Mouse (Mus musculus): ENCODE measurements around the gene Eif3j1. TPM values are rescaled to one million over a fixed set of nuclear protein-coding genes. Genes with fewer than 3 reads are reported as not detected.
"Not testable (repeated sequence)": the region's sequence is repeated elsewhere in the genome, so short reads cannot be mapped to it uniquely, and the experiment has no call there.

Gene Eif3j1
- polyA plus RNA-seq, 1 experiment from 2014 or later: 9.6 TPM

- no peak overlapping the region for H3K4me3 ChIP-seq (ENCODE audit: low read length)
- WGBS: 90% methylated on average over 4 of the region's 4 CpGs
- ATAC-seq (ENCODE audit: low FRiP score, low TSS enrichment): no peak
- H3K36me3 ChIP-seq (ENCODE audit: insufficient read depth, low read length): peaks cover 48% of the 10 kb centered on the region
- H3K9me3 ChIP-seq (ENCODE audit: low read length): no peaks in the 10 kb centered on the region
- no peaks in the 10 kb centered on the region for H3K27me3 ChIP-seq (ENCODE audit: insufficient read depth, low read length)
- H3K4me1 ChIP-seq (ENCODE audit: insufficient read depth, low read length): no peaks in the 10 kb centered on the region
- no peak overlapping the region for H3K27ac ChIP-seq (ENCODE audit: low read length)
- H3K9ac ChIP-seq (replicated peaks; ENCODE audit: low read length): no peak overlapping the region
- H3K4me2 ChIP-seq (replicated peaks; ENCODE audit: low read depth, low read length): no peak overlapping the region
Measured at GRCm38 (mm10) chr2:122093844-122094243, 65.5 kb downstream of the Eif3j1 start.

- H3K4me2 ChIP-seq (replicated peaks; ENCODE audit: low read depth, low read length); ATAC-seq (ENCODE audit: low FRiP score, low TSS enrichment); H3K27ac ChIP-seq (ENCODE audit: low read length); H3K4me3 ChIP-seq (ENCODE audit: low read length); H3K27me3 ChIP-seq (ENCODE audit: insufficient read depth, low read length); H3K4me1 ChIP-seq (ENCODE audit: insufficient read depth, low read length); H3K9ac ChIP-seq (replicated peaks; ENCODE audit: low read length); H3K9me3 ChIP-seq (ENCODE audit: low read length): not testable (repeated sequence)
- WGBS: 84% methylated on average over 5 of the region's 5 CpGs
- peaks cover 45% of the 10 kb centered on the region for H3K36me3 ChIP-seq (ENCODE audit: insufficient read depth, low read length)
Measured at GRCm38 (mm10) chr2:122097686-122098085, 69.3 kb downstream of the Eif3j1 start.

- no peak for ATAC-seq (ENCODE audit: low FRiP score, low TSS enrichment)
Measured at GRCm38 (mm10) chr2:122102070-122102469, 73.7 kb downstream of the Eif3j1 start.

More at GRCm38 (mm10) chr2:122102070-122102469, 73.7 kb downstream of the Eif3j1 start:
- no peaks in the 10 kb centered on the region for H3K4me1 ChIP-seq (ENCODE audit: insufficient read depth, low read length)
- no peaks in the 10 kb centered on the region for H3K27me3 ChIP-seq (ENCODE audit: insufficient read depth, low read length)
- H3K9ac ChIP-seq (replicated peaks; ENCODE audit: low read length): no peak overlapping the region
- H3K9me3 ChIP-seq (ENCODE audit: low read length): no peaks in the 10 kb centered on the region
- H3K27ac ChIP-seq (ENCODE audit: low read length): no peak overlapping the region
- H3K4me2 ChIP-seq (replicated peaks; ENCODE audit: low read depth, low read length): no peak overlapping the region
- H3K4me3 ChIP-seq (ENCODE audit: low read length): no peak overlapping the region
- peaks cover 41% of the 10 kb centered on the region for H3K36me3 ChIP-seq (ENCODE audit: insufficient read depth, low read length)

Small RNA genes lying within 50 kb of the gene (microRNA-seq; reads per million reads assigned to microRNA genes)
- gene Gm47314: not detected

Other genes with a start within 250 kb of the Eif3j1 start
- gene Frmd5, start 221.5 kb upstream of the Eif3j1 start, polyA plus RNA-seq (2015; fragmentation: Nextera tagmentation; extraction: Ambion mirVana): 1.5 and 1.8 TPM in 2 replicates
- 15.0 and 20.2 TPM in 2 replicates for gene Casc4, start 161.6 kb upstream of the Eif3j1 start, polyA plus RNA-seq (2015; fragmentation: Nextera tagmentation; extraction: Ambion mirVana)
- gene Ctdspl2, start 72.5 kb upstream of the Eif3j1 start, polyA plus RNA-seq (2015; fragmentation: Nextera tagmentation; extraction: Ambion mirVana): 49.5 and 54.2 TPM in 2 replicates
- 0.22 and 0.25 TPM in 2 replicates for gene Mageb3, start 72.5 kb upstream of the Eif3j1 start, polyA plus RNA-seq (2015; fragmentation: Nextera tagmentation; extraction: Ambion mirVana)
- gene Spg11, start 89.8 kb downstream of the Eif3j1 start, polyA plus RNA-seq (2015; fragmentation: Nextera tagmentation; extraction: Ambion mirVana): 8.8 and 9.3 TPM in 2 replicates
- 221 and 232 TPM in 2 replicates for gene B2m, start 119.1 kb downstream of the Eif3j1 start, polyA plus RNA-seq (2015; fragmentation: Nextera tagmentation; extraction: Ambion mirVana)
- not detected in 2 replicates for gene Trim69, start 132.2 kb downstream of the Eif3j1 start, polyA plus RNA-seq (2015; fragmentation: Nextera tagmentation; extraction: Ambion mirVana)
- gene Patl2, start 157.6 kb downstream of the Eif3j1 start, polyA plus RNA-seq (2015; fragmentation: Nextera tagmentation; extraction: Ambion mirVana): not detected in 2 replicates
- gene Terb2, start 157.7 kb downstream of the Eif3j1 start, polyA plus RNA-seq (2015; fragmentation: Nextera tagmentation; extraction: Ambion mirVana): not detected in 2 replicates
- 62.2 and 62.4 TPM in 2 replicates for gene Sord, start 206.2 kb downstream of the Eif3j1 start, polyA plus RNA-seq (2015; fragmentation: Nextera tagmentation; extraction: Ambion mirVana)

Data from kidney, embryonic 16.5 days (tissue).